Mouse (Mus musculus): ENCODE measurements around the gene Snx7. TPM values are rescaled to one million over a fixed set of nuclear protein-coding genes. Genes with fewer than 3 reads are reported as not detected.

The Snx7 gene
- total RNA-seq (2021): 10 to 100 TPM; 23.4 to 24.0 TPM
- long read RNA-seq, experiment 1, transcript Snx7-201 (9 exons, 2,021 nt): major isoform, 17 of 23 reads
- long read RNA-seq, experiment 1, partial matches to known transcripts: 3 of 23 reads
- long read RNA-seq, experiment 1, other reads (novel, unspliced or antisense): 1 of 23 reads
- long read RNA-seq, experiment 2, transcript Snx7-201 (9 exons, 2,021 nt): major isoform, 36 of 45 reads
- long read RNA-seq, experiment 2, partial matches to known transcripts: 4 of 45 reads
- long read RNA-seq, experiment 2, other reads (novel, unspliced or antisense): 1 of 45 reads

GRCm38 (mm10) chr3:117868637-117869323, at the start of gene Snx7:
TSS of gene Snx7 (minus strand) at chr3:117868936.
- peak; percentile 80 to 84 for DNase-seq (ENCODE audit: low spot score in 2 of 2)

- no peak for DNase-seq (ENCODE audit: low spot score in 2 of 2)
Measured at GRCm38 (mm10) chr3:117915420-117915819, 46.7 kb upstream of the Snx7 start.

GRCm38 (mm10) chr3:117893736-117894135, 25.0 kb upstream of the Snx7 start:
- DNase-seq (ENCODE audit: low spot score in 2 of 2): no peak

- no peak for DNase-seq (ENCODE audit: low spot score in 2 of 2)
Measured at GRCm38 (mm10) chr3:117875450-117875849, 6.7 kb upstream of the Snx7 start.

GRCm38 (mm10) chr3:117873209-117873863, 4.6 kb upstream of the Snx7 start:
- no peak for DNase-seq (ENCODE audit: low spot score in 2 of 2)

GRCm38 (mm10) chr3:117869324-117869715, 584 bp upstream of the Snx7 start:
- no peak for DNase-seq (ENCODE audit: low spot score in 2 of 2)

- no peak for DNase-seq (ENCODE audit: low spot score in 2 of 2)
Measured at GRCm38 (mm10) chr3:117868091-117868490, 645 bp downstream of the Snx7 start.

GRCm38 (mm10) chr3:117866696-117867407, 1.9 kb downstream of the Snx7 start:
- DNase-seq (ENCODE audit: low spot score in 2 of 2): no peak

GRCm38 (mm10) chr3:117865621-117866020, 3.1 kb downstream of the Snx7 start:
- no peak for DNase-seq (ENCODE audit: low spot score in 2 of 2)

GRCm38 (mm10) chr3:117862951-117863350, 5.8 kb downstream of the Snx7 start:
- no peak for DNase-seq (ENCODE audit: low spot score in 2 of 2)

GRCm38 (mm10) chr3:117861977-117862434, 6.7 kb downstream of the Snx7 start:
- DNase-seq (ENCODE audit: low spot score in 2 of 2): no peak

- no peak for DNase-seq (ENCODE audit: low spot score in 2 of 2)
Measured at GRCm38 (mm10) chr3:117858996-117859395, 9.7 kb downstream of the Snx7 start.

GRCm38 (mm10) chr3:117853729-117854128, 15.0 kb downstream of the Snx7 start:
- no peak for DNase-seq (ENCODE audit: low spot score in 2 of 2)

- DNase-seq (ENCODE audit: low spot score in 2 of 2): no peak
Measured at GRCm38 (mm10) chr3:117852054-117852361, 16.7 kb downstream of the Snx7 start.

GRCm38 (mm10) chr3:117851278-117852053, 17.3 kb downstream of the Snx7 start:
- DNase-seq (ENCODE audit: low spot score in 2 of 2): no peak

GRCm38 (mm10) chr3:117848866-117849265, 19.9 kb downstream of the Snx7 start:
- DNase-seq (ENCODE audit: low spot score in 2 of 2): peak; percentile 28 to 53

- no peak for DNase-seq (ENCODE audit: low spot score in 2 of 2)
Measured at GRCm38 (mm10) chr3:117842658-117843057, 26.1 kb downstream of the Snx7 start.

GRCm38 (mm10) chr3:117839867-117840545, 28.7 kb downstream of the Snx7 start:
- peak in 1 of 2 experiments; percentile 76 for DNase-seq (ENCODE audit: low spot score in 2 of 2)

- no peak for DNase-seq (ENCODE audit: low spot score in 2 of 2)
Measured at GRCm38 (mm10) chr3:117838020-117838419, 30.7 kb downstream of the Snx7 start.
